ENCODE assay signal across 10 mouse cellular contexts in the genomic region with DNA sequence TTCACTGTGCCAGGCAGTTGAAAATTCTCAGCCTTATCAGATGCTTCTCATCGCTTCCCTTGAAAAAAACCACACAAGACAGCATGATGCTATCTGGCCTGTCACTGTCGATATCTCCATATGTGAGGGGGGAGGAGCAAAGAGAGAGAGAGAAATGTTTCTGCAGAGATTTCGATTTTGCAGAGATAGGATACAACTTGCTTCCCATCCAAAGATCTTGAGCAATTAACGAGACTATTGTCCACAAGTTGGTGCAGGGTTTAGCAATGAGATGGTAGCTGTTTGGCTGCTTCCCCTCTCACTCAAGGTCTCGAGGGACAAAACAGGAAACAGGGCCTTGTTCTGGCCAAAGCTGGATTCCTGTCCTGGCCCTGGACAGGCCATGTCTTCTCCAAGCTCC.
DNase-seq lines count a peak whose midpoint lies in the region; ATAC-seq and TF ChIP-seq lines count a peak whose summit lies in the region.
"Had no signal": no experiment of that assay in that cellular context is flagged by ENCODE, and none has a peak within 500 bp of the region (broad histone marks: within the 10 kb centered on the region; RNA-seq: fewer than 3 reads in every experiment).

No protein-coding gene starts in this region.

- peaks cover 6% of the 10 kb centered on the region; the same call in 1 of the 2 replicates for H3K36me3 ChIP-seq in heart, embryonic 10.5 days
- H3K36me3 ChIP-seq in kidney, embryonic 15.5 days, result no peaks in the 10 kb centered on the region

- peak; percentile 39 for DNase-seq in 3T3-L1 (ENCODE audit: low read depth, low spot score)
- peak; percentile 37 for DNase-seq in CD4-positive, CD25-positive, alpha-beta regulatory T cell, adult 2 months (ENCODE audit: low read depth, low spot score)
- DNase-seq in heart, embryonic 10.5 days (ENCODE audit: low spot score), result no peak
- DNase-seq in left cerebral cortex, adult 8-10 months (ENCODE audit: low spot score in 2 of 2), result no peak
- no peak for DNase-seq in yolk sac, embryonic 10.5 days (ENCODE audit: low spot score)
- DNase-seq in cerebellum, postnatal 14 days, result no peak
- no peak for DNase-seq in left cerebral cortex, adult 2 months (ENCODE audit: extremely low spot score in 1 of 2, low spot score in 2 of 2)
- DNase-seq: cerebellum, postnatal 10 days; thymus, adult 18-20 months had no signal

- H3K9me3 ChIP-seq in heart, embryonic 10.5 days, result no peaks in the 10 kb centered on the region
- no peaks in the 10 kb centered on the region for H3K9me3 ChIP-seq in kidney, embryonic 15.5 days (replicated peaks)

- H3K4me3 ChIP-seq in heart, embryonic 10.5 days, result no peak overlapping the region
- H3K4me3 ChIP-seq in kidney, embryonic 15.5 days (replicated peaks), result no peak overlapping the region
- no peak overlapping the region for H3K4me3 ChIP-seq in left cerebral cortex, adult 2 months

- H3K9ac ChIP-seq in kidney, embryonic 15.5 days, result no peak overlapping the region

- TF ChIP-seq CTCF in left cerebral cortex, adult 2 months (IDR thresholded peaks at IDR 0.05), result no peak

- H3K4me2 ChIP-seq in kidney, embryonic 15.5 days, result no peak overlapping the region

- no peak for ATAC-seq in kidney, embryonic 15.5 days (replicated peaks; ENCODE audit: low FRiP score)

- intact Hi-C loops in left cerebral cortex, adult 2 months (cut with DNase I), result no loop called here

- peak overlapping the region; percentile 42; the same call in 1 of the 2 replicates for H3K27ac ChIP-seq in heart, embryonic 10.5 days
- H3K27ac ChIP-seq in kidney, embryonic 15.5 days, result peak overlapping the region; percentile 45
- no peak overlapping the region; the same call in 1 of the 2 replicates for H3K27ac ChIP-seq in left cerebral cortex, adult 2 months

- H3K4me1 ChIP-seq in heart, embryonic 10.5 days, result peaks cover 17% of the 10 kb centered on the region; the same call in 1 of the 2 replicates
- peaks cover 10% of the 10 kb centered on the region; the same call in 1 of the 2 replicates for H3K4me1 ChIP-seq in kidney, embryonic 15.5 days

- 42% methylated on average over 5 of the region's 5 CpGs for WGBS in heart, embryonic 10.5 days
- 71% methylated on average over 5 of the region's 5 CpGs for WGBS in kidney, embryonic 15.5 days

- no peaks in the 10 kb centered on the region for H3K27me3 ChIP-seq in heart, embryonic 10.5 days (ENCODE audit: insufficient read depth, poor library complexity, severe bottlenecking)
- H3K27me3 ChIP-seq in kidney, embryonic 15.5 days, result no peaks in the 10 kb centered on the region

Comparison
In these comparisons a context has a peak if more than half of its experiments do, and no peak if none do; other contexts are left out.
1. DNase-seq: peak in 3T3-L1 (single experiment) and CD4-positive, CD25-positive, alpha-beta regulatory T cell, adult 2 months (single experiment); none in heart, embryonic 10.5 days (single experiment), left cerebral cortex, adult 8-10 months (0 of 2), yolk sac, embryonic 10.5 days (single experiment), cerebellum, postnatal 14 days (0 of 2) and left cerebral cortex, adult 2 months (0 of 2).